Mouse (Mus musculus) lung, embryonic 15.5 days (tissue): ENCODE data around the gene Iyd. TPM values are rescaled to one million over a fixed set of nuclear protein-coding genes. Genes with fewer than 3 reads are reported as not detected.
A peak's percentile ranks its signal among the peaks of the same experiment; 100 is the strongest.
"Not testable (repeated sequence)": the region's sequence is repeated elsewhere in the genome, so short reads cannot be mapped to it uniquely, and the experiment has no call there.

Experiments
- ATAC-seq: fragments of 200-750 bp; cut with Nextera tagmentation; 2 replicates; pipeline ENCODE4 v1.8.0; 2017; ENCODE audit warnings: moderate number of reproducible peaks, borderline replicate concordance; ENCODE audit not compliant: low FRiP score, low TSS enrichment; ENCODE audit errors: extremely low read depth
- H3K27ac ChIP-seq: fragments of 300-500 bp; sonication (generic); 2 replicates; pipeline ENCODE4 v1.5.1; 2015; ENCODE audit warnings: moderate library complexity, mild to moderate bottlenecking, inconsistent platforms
- H3K27me3 ChIP-seq: fragments of 300-500 bp; sonication (generic); 2 replicates; pipeline ENCODE4 v1.6.1; 2015; ENCODE audit warnings: inconsistent platforms
- H3K36me3 ChIP-seq: fragments of 300-500 bp; sonication (generic); 2 replicates; pipeline ENCODE4 v1.6.1; 2015; ENCODE audit warnings: inconsistent platforms
- H3K4me1 ChIP-seq: fragments of 300-500 bp; sonication (generic); 2 replicates; pipeline ENCODE4 v1.6.1; 2015; ENCODE audit warnings: inconsistent platforms
- H3K4me2 ChIP-seq: fragments of 300-500 bp; sonication (generic); 2 replicates; pipeline ENCODE4 v1.6.1; 2015; ENCODE audit warnings: inconsistent platforms, mild to moderate bottlenecking, moderate library complexity
- H3K4me3 ChIP-seq: fragments of 300-500 bp; sonication (generic); 2 replicates; pipeline ENCODE4 v1.5.1; 2015; ENCODE audit warnings: mild to moderate bottlenecking, inconsistent platforms
- H3K9ac ChIP-seq: fragments of 300-500 bp; sonication (generic); 2 replicates; pipeline ENCODE4 v1.6.1; 2015; ENCODE audit warnings: inconsistent platforms
- H3K9me3 ChIP-seq: fragments of 300-500 bp; sonication (generic); 2 replicates; pipeline ENCODE4 v1.6.1; 2016; ENCODE audit warnings: inconsistent platforms
- whole genome bisulfite sequencing: fragments of 180-500 bp; shearing (Covaris S2); methylation state at CpG from one replicate; pipeline ENCODE4 v1.1.7; 2015; 5-methylcytosine and 5-hydroxymethylcytosine counted together
- polyA plus RNA-seq: library from polyadenylated mRNA; unstranded; fragments of >200 nt; fragmentation: Nextera tagmentation; extraction: Ambion mirVana; gene quantifications from 2 replicates; pipeline ENCODE4 v1.2.1, GENCODE M21; 2015

Gene Iyd
- 1.7 and 2.2 TPM in 2 replicates for polyA plus RNA-seq

DNA sequence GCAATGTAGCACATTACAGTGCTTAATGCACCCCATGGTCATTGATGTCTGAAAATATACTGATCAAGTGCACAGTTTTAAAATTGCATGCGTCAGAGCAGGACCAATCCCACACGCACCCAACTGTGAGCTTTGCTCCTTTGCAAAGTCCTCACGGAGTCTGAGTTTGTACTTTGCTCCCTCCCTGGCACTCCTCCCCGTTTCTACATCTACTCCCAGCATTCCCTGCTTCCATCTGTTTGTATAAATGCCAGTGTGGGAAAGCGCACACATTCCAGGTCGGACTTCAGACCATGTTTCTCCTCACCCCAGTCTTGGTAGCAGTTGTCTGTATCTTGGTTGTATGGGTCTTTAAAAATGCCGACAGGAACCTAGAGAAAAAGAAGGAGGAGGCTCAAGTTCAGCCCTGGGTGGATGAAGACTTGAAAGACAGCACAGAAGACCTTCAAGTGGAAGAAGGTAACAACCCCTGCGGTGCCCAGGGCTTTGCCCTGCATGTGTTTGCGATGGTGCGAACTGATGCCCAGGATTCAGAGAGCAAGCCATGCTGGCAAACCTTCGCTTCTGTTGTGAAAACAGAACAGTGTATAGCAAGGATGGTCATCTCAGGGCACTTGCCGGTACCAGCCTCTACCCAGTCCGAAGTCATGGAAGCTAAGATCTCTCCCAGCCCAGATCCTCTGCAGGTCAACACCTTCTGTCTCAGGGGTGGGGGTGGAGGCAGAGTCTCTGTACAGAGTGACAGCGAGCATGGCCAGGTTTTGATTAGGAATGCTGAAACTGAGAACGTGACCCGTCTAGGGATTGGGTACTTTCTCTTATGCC is at the start of gene Iyd:
Gene Iyd, plus strand, starts transcription at position 238 of the 825 bp plus-strand sequence.
- no peaks in the 10 kb centered on the region for H3K27me3 ChIP-seq
- 0 out of 2 replicates have a peak, but pooled peaks cover 6% of the 10 kb centered on the region for H3K4me1 ChIP-seq
- ATAC-seq = no peak; the same call in none of the 2 replicates
- no peak within 1 kb of the TSS for H3K4me3 ChIP-seq
- no peak within 1 kb of the TSS for H3K9ac ChIP-seq
- no peaks in the 10 kb centered on the region for H3K9me3 ChIP-seq
- WGBS = 62% methylated on average over 16 of the region's 16 CpGs
- H3K27ac ChIP-seq = no peak within 1 kb of the TSS
- no peaks in the 10 kb centered on the region for H3K36me3 ChIP-seq
- H3K4me2 ChIP-seq = no peak within 1 kb of the TSS

GRCm38 (mm10) chr10:3496791-3497190 is 43.2 kb upstream of the Iyd start:
- ATAC-seq = no peak
- WGBS = 61% methylated on average over 2 of the region's 2 CpGs
- no peaks in the 10 kb centered on the region for H3K9me3 ChIP-seq

DNA sequence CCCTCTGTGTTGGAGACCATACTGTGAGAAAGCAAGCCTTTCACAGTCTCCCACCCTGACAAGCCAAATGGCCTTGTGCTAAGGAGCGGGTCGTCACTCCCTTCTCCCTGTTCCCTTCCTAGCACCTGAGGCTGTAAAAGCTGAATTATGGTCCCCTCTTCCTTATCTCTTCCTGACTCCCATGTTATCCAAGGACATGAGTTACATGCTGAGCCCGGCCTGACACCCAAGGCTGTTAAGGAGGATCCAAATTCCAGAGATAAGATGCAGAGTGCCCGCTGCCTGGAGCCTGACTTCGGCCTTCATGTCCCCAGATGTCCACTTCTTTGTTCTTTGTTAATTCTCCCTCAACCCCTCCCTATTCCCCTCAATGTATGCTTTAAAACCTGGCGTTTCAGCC is 39.2 kb upstream of the Iyd start:
- H3K27ac ChIP-seq, H3K9me3 ChIP-seq, H3K9ac ChIP-seq, H3K4me2 ChIP-seq, H3K36me3 ChIP-seq, H3K4me3 ChIP-seq, ATAC-seq, H3K27me3 ChIP-seq, H3K4me1 ChIP-seq: not testable (repeated sequence)
- 85% methylated on average over 6 of the region's 6 CpGs for WGBS

More at GRCm38 (mm10) chr10:3496791-3497190, 43.2 kb upstream of the Iyd start:
- Histone ChIP-seq H3K4me2 (no peak overlapping the region), H3K4me3 (no peak overlapping the region), H3K27ac (no peak overlapping the region), H3K4me1 (no peaks in the 10 kb centered on the region), H3K36me3 (no peaks in the 10 kb centered on the region), H3K9ac (no peak overlapping the region), H3K27me3 (no peaks in the 10 kb centered on the region)

DNA sequence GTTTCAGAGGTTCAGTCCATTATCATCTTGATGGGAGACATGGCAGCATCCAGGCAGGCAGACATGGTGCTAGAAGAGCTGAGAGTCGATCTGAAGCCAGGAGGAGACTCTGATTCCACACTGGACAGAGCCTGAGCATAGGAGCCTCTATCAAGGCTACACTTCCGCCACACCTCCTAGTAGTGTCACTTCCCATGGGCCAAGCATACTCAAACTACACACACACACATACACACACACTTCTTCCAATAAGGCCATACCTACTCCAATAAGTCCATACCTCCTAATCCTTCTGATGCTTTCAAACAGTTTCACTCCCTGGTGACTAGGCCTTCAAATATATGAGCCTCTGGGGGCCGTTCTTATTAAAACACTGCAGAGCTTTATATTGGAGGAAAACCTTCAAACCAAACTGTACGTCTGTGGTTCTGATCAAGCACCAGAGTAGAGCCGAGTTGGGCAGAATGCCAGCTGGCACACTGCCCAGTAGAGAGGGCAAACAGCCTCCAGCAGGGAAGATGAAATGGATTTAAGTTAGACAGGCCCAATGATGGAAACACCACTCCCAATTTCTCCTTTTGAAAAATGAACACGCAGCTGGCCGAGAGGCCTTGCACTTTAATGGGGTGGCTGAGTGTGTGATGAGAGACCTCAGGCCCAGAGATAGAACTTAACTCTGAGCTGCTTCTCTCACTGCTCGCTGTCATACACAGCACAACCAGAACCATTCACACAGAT is 32.4 kb upstream of the Iyd start:
- Histone ChIP-seq H3K9ac (no peak overlapping the region), H3K4me2 (no peak overlapping the region), H3K27ac (peak overlapping the region; percentile 54), H3K4me1 (peaks cover 32% of the 10 kb centered on the region), H3K4me3 (no peak overlapping the region), H3K27me3 (no peaks in the 10 kb centered on the region), H3K9me3 (no peaks in the 10 kb centered on the region), H3K36me3 (no peaks in the 10 kb centered on the region)
- peak; percentile 81 for ATAC-seq
- WGBS = 21% methylated on average over 8 of the region's 8 CpGs

GRCm38 (mm10) chr10:3508222-3508588 is 31.8 kb upstream of the Iyd start:
- no peak overlapping the region for H3K9ac ChIP-seq
- WGBS = 35% methylated on average over 2 of the region's 2 CpGs
- H3K4me1 ChIP-seq = peaks cover 32% of the 10 kb centered on the region
- peak overlapping the region; percentile 54; the same call in 1 of the 2 replicates for H3K27ac ChIP-seq
- no peaks in the 10 kb centered on the region for H3K36me3 ChIP-seq
- no peaks in the 10 kb centered on the region for H3K9me3 ChIP-seq
- no peaks in the 10 kb centered on the region for H3K27me3 ChIP-seq
- ATAC-seq = peak; percentile 6; the same call in 1 of the 2 replicates
- H3K4me2 ChIP-seq = no peak overlapping the region
- H3K4me3 ChIP-seq = no peak overlapping the region

DNA sequence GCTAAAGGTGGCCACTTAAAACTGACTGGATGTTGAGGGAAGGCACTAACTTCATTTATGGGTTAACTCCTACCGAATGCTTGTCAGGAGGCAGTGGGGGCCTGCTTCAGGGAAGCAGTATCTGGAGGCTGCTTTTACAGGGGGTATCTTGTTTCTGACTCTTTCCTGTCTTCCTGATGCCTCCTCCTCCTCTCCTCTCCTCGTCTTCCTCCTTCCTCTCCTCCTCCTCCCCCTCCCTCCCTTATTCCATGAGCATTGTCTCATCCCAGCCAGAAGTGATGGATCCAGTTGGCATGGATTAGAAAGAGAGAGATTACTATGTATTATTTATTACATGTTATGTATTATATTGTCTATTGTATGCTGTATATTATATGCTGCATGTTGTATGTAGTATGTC is 31.3 kb upstream of the Iyd start:
- Histone ChIP-seq H3K9ac (no peak overlapping the region), H3K4me2 (no peak overlapping the region), H3K27ac (no peak overlapping the region), H3K4me1 (peaks cover 32% of the 10 kb centered on the region), H3K4me3 (no peak overlapping the region), H3K9me3 (no peaks in the 10 kb centered on the region), H3K27me3 (no peaks in the 10 kb centered on the region), H3K36me3 (no peaks in the 10 kb centered on the region)
- ATAC-seq = no peak
- 42% methylated on average over 2 of the region's 2 CpGs for WGBS

GRCm38 (mm10) chr10:3509663-3510277 is 30.3 kb upstream of the Iyd start:
- 0 out of 2 replicates have a peak, but pooled peaks have one; percentile 15 for ATAC-seq
- Histone ChIP-seq H3K27me3 (no peaks in the 10 kb centered on the region), H3K36me3 (no peaks in the 10 kb centered on the region), H3K9ac (no peak overlapping the region), H3K4me3 (no peak overlapping the region), H3K27ac (no peak overlapping the region), H3K4me1 (peaks cover 35% of the 10 kb centered on the region), H3K4me2 (no peak overlapping the region), H3K9me3 (no peaks in the 10 kb centered on the region)
- 51% methylated on average over 7 of the region's 7 CpGs for WGBS

GRCm38 (mm10) chr10:3510486-3510885 is 29.6 kb upstream of the Iyd start:
- ATAC-seq = no peak

DNA sequence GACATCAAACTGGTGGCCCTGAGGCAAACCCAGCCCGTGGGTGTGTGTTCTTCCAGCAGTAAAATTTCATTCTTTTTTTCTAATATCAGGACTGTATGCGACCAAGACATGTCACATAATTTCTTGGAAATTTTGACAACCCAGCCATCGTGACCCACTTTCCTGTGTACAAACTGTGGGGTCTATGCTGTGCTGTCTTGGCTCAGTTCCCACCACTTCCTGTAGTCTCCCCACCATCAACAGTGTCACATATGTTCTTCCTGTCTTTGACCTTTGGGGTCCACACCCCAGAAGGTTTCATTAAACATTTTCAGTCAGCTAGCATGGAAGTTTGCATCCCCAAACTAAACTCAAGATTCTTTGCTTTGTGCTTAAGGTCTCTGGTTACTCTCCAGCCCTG is 28.6 kb upstream of the Iyd start:
- ATAC-seq = no peak
- Histone ChIP-seq H3K9ac (no peak overlapping the region), H3K9me3 (no peaks in the 10 kb centered on the region), H3K4me1 (peaks cover 32% of the 10 kb centered on the region), H3K4me3 (no peak overlapping the region), H3K27me3 (no peaks in the 10 kb centered on the region), H3K27ac (no peak overlapping the region), H3K4me2 (no peak overlapping the region), H3K36me3 (no peaks in the 10 kb centered on the region)
- 28% methylated on average over 3 of the region's 3 CpGs for WGBS

More at GRCm38 (mm10) chr10:3510486-3510885, 29.6 kb upstream of the Iyd start:
- H3K4me3 ChIP-seq = no peak overlapping the region
- no peak overlapping the region for H3K9ac ChIP-seq
- peaks cover 36% of the 10 kb centered on the region for H3K4me1 ChIP-seq
- no peaks in the 10 kb centered on the region for H3K36me3 ChIP-seq
- WGBS = 43% methylated on average over 3 of the region's 3 CpGs
- H3K4me2 ChIP-seq = no peak overlapping the region
- H3K27ac ChIP-seq = no peak overlapping the region
- no peaks in the 10 kb centered on the region for H3K9me3 ChIP-seq
- no peaks in the 10 kb centered on the region for H3K27me3 ChIP-seq

- Histone ChIP-seq H3K27ac (no peak overlapping the region), H3K4me1 (peaks cover 26% of the 10 kb centered on the region), H3K4me3 (no peak overlapping the region), H3K9ac (no peak overlapping the region), H3K36me3 (no peaks in the 10 kb centered on the region), H3K27me3 (no peaks in the 10 kb centered on the region), H3K4me2 (no peak overlapping the region), H3K9me3 (no peaks in the 10 kb centered on the region)
- ATAC-seq = no peak
- WGBS = 78% methylated on average over 8 of the region's 8 CpGs
Measured at GRCm38 (mm10) chr10:3512620-3513305, 27.3 kb upstream of the Iyd start.

DNA sequence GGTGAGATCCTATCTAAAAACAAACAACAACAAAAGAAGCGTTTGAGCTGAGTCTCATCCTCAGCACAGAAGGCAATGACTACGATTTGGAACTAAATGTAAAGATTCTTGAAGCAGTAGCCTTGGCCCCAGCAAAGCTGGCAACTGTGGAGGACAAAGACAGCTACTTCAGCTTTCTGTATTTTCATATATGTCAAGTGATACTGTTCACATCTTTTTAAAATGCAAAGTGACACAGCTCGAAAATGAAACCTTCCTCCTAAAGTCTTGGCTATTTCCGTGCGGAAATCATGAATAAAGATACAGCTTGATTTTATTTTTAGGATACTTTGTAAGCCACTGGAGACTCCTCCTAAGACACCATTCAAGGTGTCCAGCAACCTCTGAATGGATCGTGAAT is 26.1 kb upstream of the Iyd start:
- H3K27ac ChIP-seq = no peak overlapping the region
- no peaks in the 10 kb centered on the region for H3K27me3 ChIP-seq
- no peak for ATAC-seq
- peaks cover 16% of the 10 kb centered on the region for H3K4me1 ChIP-seq
- no peaks in the 10 kb centered on the region for H3K36me3 ChIP-seq
- no peaks in the 10 kb centered on the region for H3K9me3 ChIP-seq
- WGBS = 64% methylated on average over 6 of the region's 6 CpGs
- H3K4me3 ChIP-seq = no peak overlapping the region
- no peak overlapping the region for H3K4me2 ChIP-seq
- no peak overlapping the region for H3K9ac ChIP-seq
